8 mouse cellular contexts compared by ENCODE assay signal in genomic region chr10:80329273-80330081, GRCm38 (mm10). TPM values are rescaled to one million over a fixed set of nuclear protein-coding genes. Genes with fewer than 3 reads are reported as not detected.
A peak's percentile ranks its signal among the peaks of the same experiment; 100 is the strongest.
DNase-seq lines count a peak whose midpoint lies in the region; ATAC-seq and TF ChIP-seq lines count a peak whose summit lies in the region.

Gene Pcsk4 (minus strand): TSS chr10:80329498.
Gene Reep6 (plus strand): TSS chr10:80329953.

- H3K9ac ChIP-seq in hindbrain, postnatal 0 days (replicated peaks; ENCODE audit: low read length): peak within 1 kb of the TSS; percentile 50

- intact Hi-C loops in gastrocnemius, adult 2 months (cut with DNase I): no loop called here
- intact Hi-C loops in left cerebral cortex, adult 2 months (cut with DNase I): no loop called here

- peak within 1 kb of the TSS; percentile 61 for H3K27ac ChIP-seq in gastrocnemius, adult 2 months
- no peak within 1 kb of the TSS for H3K27ac ChIP-seq in hindbrain, postnatal 0 days
- H3K27ac ChIP-seq in left cerebral cortex, adult 2 months: 0 out of 2 replicates have a peak within 1 kb of the TSS, but pooled peaks have one; percentile 33

- H3K27me3 ChIP-seq in hindbrain, postnatal 0 days (ENCODE audit: insufficient read depth, low read length): no peaks in the 10 kb centered on the region
- H3K27me3 ChIP-seq in megakaryocyte, embryonic 14.5 days (replicated peaks): peaks cover 24% of the 10 kb centered on the region

- no peaks in the 10 kb centered on the region for H3K36me3 ChIP-seq in hindbrain, postnatal 0 days (ENCODE audit: insufficient read depth, low read length)
- H3K36me3 ChIP-seq in megakaryocyte, embryonic 14.5 days (replicated peaks; ENCODE audit: low read length): peaks cover 5% of the 10 kb centered on the region

- peak; percentile 93 for ATAC-seq in common myeloid progenitor, adult 5-6 weeks (replicated peaks; ENCODE audit: low read depth, poor library complexity, severe bottlenecking)
- peak; percentile 97 for ATAC-seq in hindbrain, postnatal 0 days

- H3K4me1 ChIP-seq in hindbrain, postnatal 0 days (ENCODE audit: insufficient read depth, low read length): peaks cover 6% of the 10 kb centered on the region
- H3K4me1 ChIP-seq in megakaryocyte, embryonic 14.5 days: peaks cover 73% of the 10 kb centered on the region

- peak within 1 kb of the TSS; percentile 74 for H3K4me3 ChIP-seq in gastrocnemius, adult 2 months
- H3K4me3 ChIP-seq in hindbrain, postnatal 0 days (ENCODE audit: low read length): peak within 1 kb of the TSS; percentile 44
- H3K4me3 ChIP-seq in left cerebral cortex, adult 2 months: peak within 1 kb of the TSS; percentile 58
- peak within 1 kb of the TSS; percentile 92 for H3K4me3 ChIP-seq in megakaryocyte, embryonic 14.5 days (replicated peaks)

- peak within 1 kb of the TSS; percentile 74 for H3K4me2 ChIP-seq in hindbrain, postnatal 0 days (ENCODE audit: low read depth, low read length)

- 5% methylated on average over 36 of the region's 36 CpGs for WGBS in hindbrain, postnatal 0 days

- TF ChIP-seq CTCF in gastrocnemius, adult 2 months (IDR thresholded peaks at IDR 0.05): no peak
- no peak for TF ChIP-seq CTCF in hindbrain, postnatal 0 days (IDR thresholded peaks at IDR 0.05; ENCODE audit: low read depth)
- TF ChIP-seq CTCF in left cerebral cortex, adult 2 months (IDR thresholded peaks at IDR 0.05): no peak

- peak; percentile 100 for DNase-seq in ZHBTc4 (ENCODE audit: low read depth, low spot score)
- DNase-seq in gastrocnemius, adult 2 months: peak; percentile 99
- peak; percentile 98 for DNase-seq in hindbrain, postnatal 0 days (ENCODE audit: low spot score)
- DNase-seq in left cerebral cortex, adult 2 months (ENCODE audit: extremely low spot score in 1 of 2, low spot score in 2 of 2): peak; percentile 88 to 94
- DNase-seq in right cerebral cortex, postnatal 10 days (ENCODE audit: low spot score in 2 of 2): peak; percentile 98
- peak; percentile 92 for DNase-seq in urinary bladder, postnatal 25 days (ENCODE audit: low spot score)

- H3K9me3 ChIP-seq in hindbrain, postnatal 0 days (ENCODE audit: low read length): no peaks in the 10 kb centered on the region
- H3K9me3 ChIP-seq in megakaryocyte, embryonic 14.5 days: no peaks in the 10 kb centered on the region

RNA-seq across cellular contexts. Expression of gene Pcsk4, which starts in this region (rescaled TPM):
- total RNA-seq in common myeloid progenitor, adult 5-6 weeks (2017): 2.7 and 5.9 TPM in 2 replicates
- total RNA-seq in gastrocnemius, adult 2 months (2021): 1 to 10 TPM in 1 of 2 experiments, under 1 TPM in 1; 0.84 to 1.0 TPM
- 3.8 and 6.7 TPM in 2 replicates for total RNA-seq in hindbrain, postnatal 0 days (2014; rRNA removed)
- 11.0 and 11.8 TPM in 2 replicates for polyA plus RNA-seq in hindbrain, postnatal 0 days (2015; fragmentation: Nextera tagmentation; extraction: Ambion mirVana)
- 1 to 10 TPM; 4.0 to 5.4 TPM for total RNA-seq in left cerebral cortex, adult 2 months (2021)
- polyA plus RNA-seq in megakaryocyte, embryonic 14.5 days (2012; ENCODE audit: insufficient read depth, low replicate concordance): 15.1 and 26.0 TPM in 2 replicates

RNA-seq across cellular contexts. Expression of gene Reep6, which starts in this region (rescaled TPM):
- 2.9 and 3.6 TPM in 2 replicates for total RNA-seq in common myeloid progenitor, adult 5-6 weeks (2017)
- total RNA-seq in gastrocnemius, adult 2 months (2021): 1 to 10 TPM; 1.5 to 2.5 TPM
- total RNA-seq in hindbrain, postnatal 0 days (2014; rRNA removed): 3.7 TPM in 2 replicates
- polyA plus RNA-seq in hindbrain, postnatal 0 days (2015; fragmentation: Nextera tagmentation; extraction: Ambion mirVana): 5.2 and 5.5 TPM in 2 replicates
- total RNA-seq in left cerebral cortex, adult 2 months (2021): 10 to 100 TPM; 13.5 to 13.6 TPM
- polyA plus RNA-seq in megakaryocyte, embryonic 14.5 days (2012; ENCODE audit: insufficient read depth, low replicate concordance): 19.0 and 21.1 TPM in 2 replicates
